Mouse (Mus musculus) CD4-positive, CD25-positive, alpha-beta regulatory T cell, adult 9 weeks (primary cell): ENCODE data around the gene Rasal3. TPM values are rescaled to one million over a fixed set of nuclear protein-coding genes. Genes with fewer than 3 reads are reported as not detected.

Source experiments
- polyA plus RNA-seq: library from polyadenylated mRNA; unstranded; fragments of 100-300 nt; shearing (Covaris generic); gene quantifications from one replicate; pipeline ENCODE4 v1.2.1, GENCODE M21; 2017

The Rasal3 gene
- 83.5 TPM for polyA plus RNA-seq

GRCm38 (mm10) chr17:32403417-32403816 is at the start of gene Rasal3:
Rasal3 (minus strand) TSS chr17:32403583.

GRCm38 (mm10) chr17:32452482-32452881 is 49.1 kb upstream of the Rasal3 start, which contains the start of gene Cyp4f39:
Cyp4f39 (plus strand) TSS chr17:32452723.

GRCm38 (mm10) chr17:32424034-32424433 is 20.7 kb upstream of the Rasal3 start, which contains the start of gene Pglyrp2:
Pglyrp2 (minus strand) TSS chr17:32424167.

GRCm38 (mm10) chr17:32389101-32389659 is 14.2 kb downstream of the Rasal3 start, which contains the start of gene Wiz:
Wiz (minus strand) TSS chr17:32389439.

GRCm38 (mm10) chr17:32350382-32350983 is 52.9 kb downstream of the Rasal3 start, which contains the start of gene Akap8l:
Akap8l (minus strand) TSS chr17:32350607.

Other genes with a start within 250 kb of the Rasal3 start
- gene Notch3, start 236.7 kb downstream of the Rasal3 start, polyA plus RNA-seq, result not detected
- gene Ephx3, start 214.0 kb downstream of the Rasal3 start, polyA plus RNA-seq, result not detected
- 46.7 TPM for gene Brd4, start 118.9 kb downstream of the Rasal3 start, polyA plus RNA-seq
- 296 TPM for gene Akap8, start 82.3 kb downstream of the Rasal3 start, polyA plus RNA-seq
- gene Akap8l, start 53.0 kb downstream of the Rasal3 start, polyA plus RNA-seq, result 263 TPM
- gene Wiz, start 14.1 kb downstream of the Rasal3 start, polyA plus RNA-seq, result 19.5 TPM
- gene Pglyrp2, start 20.6 kb upstream of the Rasal3 start, polyA plus RNA-seq, result 88.1 TPM
- 0.74 TPM for gene Cyp4f39, start 49.1 kb upstream of the Rasal3 start, polyA plus RNA-seq
- 5.0 TPM for gene Cyp4f17, start 102.5 kb upstream of the Rasal3 start, polyA plus RNA-seq
- gene Cyp4f16, start 133.0 kb upstream of the Rasal3 start, polyA plus RNA-seq, result 14.6 TPM
- not detected for gene Cyp4f37, start 217.7 kb upstream of the Rasal3 start, polyA plus RNA-seq